Mouse (Mus musculus): ENCODE measurements around the gene Sympk. TPM values are rescaled to one million over a fixed set of nuclear protein-coding genes. Genes with fewer than 3 reads are reported as not detected.
"Not testable (repeated sequence)": the region's sequence is repeated elsewhere in the genome, so short reads cannot be mapped to it uniquely, and the experiment has no call there.

The Sympk gene
- polyA plus RNA-seq, 1 experiment: 22.6 TPM

- H3K4me1 ChIP-seq (ENCODE audit: control insufficient read depth): no peaks in the 10 kb centered on the region
- TF ChIP-seq GATA1 (IDR thresholded peaks at IDR 0.05; ENCODE audit: low read length) (no peak), TAL1 (IDR thresholded peaks at IDR 0.05; ENCODE audit: low read length) (no peak)
- peaks cover 59% of the 10 kb centered on the region for H3K36me3 ChIP-seq (ENCODE audit: control insufficient read depth)
- H3K9me3 ChIP-seq (ENCODE audit: control insufficient read depth, low read length): no peaks in the 10 kb centered on the region
- no peaks in the 10 kb centered on the region for H3K27me3 ChIP-seq (ENCODE audit: control insufficient read depth)
- H3K4me3 ChIP-seq (replicated peaks): no peak within 1 kb of the TSS
Measured at GRCm38 (mm10) chr7:19054047-19054776, 30.0 kb downstream of the Sympk start, which contains the start of gene Rsph6a. Rsph6a (plus strand) TSS chr7:19054690.

GRCm38 (mm10) chr7:19054777-19055076 is 30.6 kb downstream of the Sympk start:
- H3K27me3 ChIP-seq (ENCODE audit: control insufficient read depth): no peaks in the 10 kb centered on the region
- TF ChIP-seq TAL1 (IDR thresholded peaks at IDR 0.05; ENCODE audit: low read length) (no peak), GATA1 (IDR thresholded peaks at IDR 0.05; ENCODE audit: low read length) (no peak)
- H3K4me3 ChIP-seq (replicated peaks): no peak overlapping the region
- H3K9me3 ChIP-seq (ENCODE audit: control insufficient read depth, low read length): no peaks in the 10 kb centered on the region
- no peaks in the 10 kb centered on the region for H3K4me1 ChIP-seq (ENCODE audit: control insufficient read depth)
- H3K36me3 ChIP-seq (ENCODE audit: control insufficient read depth): peaks cover 54% of the 10 kb centered on the region

- peaks cover 50% of the 10 kb centered on the region for H3K36me3 ChIP-seq (ENCODE audit: control insufficient read depth)
- no peak for TF ChIP-seq TAL1 (IDR thresholded peaks at IDR 0.05; ENCODE audit: low read length)
- TF ChIP-seq GATA1 (IDR thresholded peaks at IDR 0.05; ENCODE audit: low read length): no peak
Measured at GRCm38 (mm10) chr7:19055108-19055507, 30.9 kb downstream of the Sympk start.

GRCm38 (mm10) chr7:19057405-19057804 is 33.2 kb downstream of the Sympk start:
- no peaks in the 10 kb centered on the region for H3K9me3 ChIP-seq (ENCODE audit: control insufficient read depth, low read length)
- H3K27me3 ChIP-seq (ENCODE audit: control insufficient read depth): peaks cover 1% of the 10 kb centered on the region; the same call in 1 of the 2 replicates
- H3K4me1 ChIP-seq (ENCODE audit: control insufficient read depth): no peaks in the 10 kb centered on the region
- TF ChIP-seq GATA1 (IDR thresholded peaks at IDR 0.05; ENCODE audit: low read length) (no peak), TAL1 (IDR thresholded peaks at IDR 0.05; ENCODE audit: low read length) (no peak)
- H3K4me3 ChIP-seq (replicated peaks): no peak overlapping the region
- H3K36me3 ChIP-seq (ENCODE audit: control insufficient read depth): peaks cover 27% of the 10 kb centered on the region

More at GRCm38 (mm10) chr7:19055108-19055507, 30.9 kb downstream of the Sympk start:
- no peaks in the 10 kb centered on the region for H3K9me3 ChIP-seq (ENCODE audit: control insufficient read depth, low read length)
- H3K27me3 ChIP-seq (ENCODE audit: control insufficient read depth): no peaks in the 10 kb centered on the region
- H3K4me3 ChIP-seq (replicated peaks): no peak overlapping the region
- H3K4me1 ChIP-seq (ENCODE audit: control insufficient read depth): no peaks in the 10 kb centered on the region

- Histone ChIP-seq H3K4me1 (ENCODE audit: control insufficient read depth) (peaks cover 5% of the 10 kb centered on the region), H3K4me3 (replicated peaks) (no peak overlapping the region), H3K27me3 (ENCODE audit: control insufficient read depth) (peaks cover 44% of the 10 kb centered on the region), H3K9me3 (ENCODE audit: control insufficient read depth, low read length) (no peaks in the 10 kb centered on the region; the same call in 1 of the 2 replicates), H3K36me3 (ENCODE audit: control insufficient read depth) (no peaks in the 10 kb centered on the region)
- TF ChIP-seq GATA1 (IDR thresholded peaks at IDR 0.05; ENCODE audit: low read length): no peak
- TF ChIP-seq TAL1 (IDR thresholded peaks at IDR 0.05; ENCODE audit: low read length): no peak
Measured at GRCm38 (mm10) chr7:19065896-19066295, 41.7 kb downstream of the Sympk start.

GRCm38 (mm10) chr7:19067063-19067462 is 42.9 kb downstream of the Sympk start:
- Histone ChIP-seq H3K4me1 (ENCODE audit: control insufficient read depth) (peaks cover 5% of the 10 kb centered on the region), H3K27me3 (ENCODE audit: control insufficient read depth) (peaks cover 44% of the 10 kb centered on the region), H3K9me3 (ENCODE audit: control insufficient read depth, low read length) (no peaks in the 10 kb centered on the region; the same call in 1 of the 2 replicates), H3K36me3 (ENCODE audit: control insufficient read depth) (no peaks in the 10 kb centered on the region), H3K4me3 (replicated peaks) (no peak overlapping the region)
- TF ChIP-seq GATA1 (IDR thresholded peaks at IDR 0.05; ENCODE audit: low read length) (no peak), TAL1 (IDR thresholded peaks at IDR 0.05; ENCODE audit: low read length) (no peak)

- Histone ChIP-seq H3K4me3 (replicated peaks) (no peak overlapping the region), H3K9me3 (ENCODE audit: control insufficient read depth, low read length) (no peaks in the 10 kb centered on the region; the same call in 1 of the 2 replicates), H3K27me3 (ENCODE audit: control insufficient read depth) (peaks cover 42% of the 10 kb centered on the region), H3K4me1 (ENCODE audit: control insufficient read depth) (peaks cover 5% of the 10 kb centered on the region), H3K36me3 (ENCODE audit: control insufficient read depth) (no peaks in the 10 kb centered on the region)
- no peak for TF ChIP-seq TAL1 (IDR thresholded peaks at IDR 0.05; ENCODE audit: low read length)
- TF ChIP-seq GATA1 (IDR thresholded peaks at IDR 0.05; ENCODE audit: low read length): no peak
Measured at GRCm38 (mm10) chr7:19067935-19068334, 43.8 kb downstream of the Sympk start.

GRCm38 (mm10) chr7:19068707-19069106 is 44.5 kb downstream of the Sympk start:
- Histone ChIP-seq H3K9me3 (ENCODE audit: control insufficient read depth, low read length) (no peaks in the 10 kb centered on the region; the same call in 1 of the 2 replicates), H3K36me3 (ENCODE audit: control insufficient read depth) (no peaks in the 10 kb centered on the region), H3K27me3 (ENCODE audit: control insufficient read depth) (peaks cover 39% of the 10 kb centered on the region), H3K4me1 (ENCODE audit: control insufficient read depth) (peaks cover 5% of the 10 kb centered on the region), H3K4me3 (replicated peaks) (no peak overlapping the region)
- TF ChIP-seq TAL1 (IDR thresholded peaks at IDR 0.05; ENCODE audit: low read length): no peak
- no peak for TF ChIP-seq GATA1 (IDR thresholded peaks at IDR 0.05; ENCODE audit: low read length)

- no peak overlapping the region for H3K4me3 ChIP-seq (replicated peaks)
- peaks cover 32% of the 10 kb centered on the region for H3K27me3 ChIP-seq (ENCODE audit: control insufficient read depth)
- peaks cover 5% of the 10 kb centered on the region for H3K4me1 ChIP-seq (ENCODE audit: control insufficient read depth)
- H3K36me3 ChIP-seq (ENCODE audit: control insufficient read depth): no peaks in the 10 kb centered on the region
- TF ChIP-seq GATA1 (IDR thresholded peaks at IDR 0.05; ENCODE audit: low read length): no peak
- no peak for TF ChIP-seq TAL1 (IDR thresholded peaks at IDR 0.05; ENCODE audit: low read length)
- H3K9me3 ChIP-seq (ENCODE audit: control insufficient read depth, low read length): no peaks in the 10 kb centered on the region; the same call in 1 of the 2 replicates
Measured at GRCm38 (mm10) chr7:19069500-19069899, 45.3 kb downstream of the Sympk start.

- not testable (repeated sequence) for H3K4me3 ChIP-seq (replicated peaks); H3K9me3 ChIP-seq (ENCODE audit: control insufficient read depth, low read length); H3K36me3 ChIP-seq (ENCODE audit: control insufficient read depth)
- peaks cover 18% of the 10 kb centered on the region for H3K4me1 ChIP-seq (ENCODE audit: control insufficient read depth)
- peaks cover 17% of the 10 kb centered on the region for H3K27me3 ChIP-seq (ENCODE audit: control insufficient read depth)
Measured at GRCm38 (mm10) chr7:19071024-19071423, 46.8 kb downstream of the Sympk start.

All from erythroblast, embryonic 14.5 days (primary cell).